Mouse (Mus musculus): ENCODE measurements at regions not wholly inside any gene's neighbourhood (a gene's known extent, or its start where the extent isn't known, plus 50 kb on each side); places are given as distances from the start of the nearest gene placed in this dataset.

DNA sequence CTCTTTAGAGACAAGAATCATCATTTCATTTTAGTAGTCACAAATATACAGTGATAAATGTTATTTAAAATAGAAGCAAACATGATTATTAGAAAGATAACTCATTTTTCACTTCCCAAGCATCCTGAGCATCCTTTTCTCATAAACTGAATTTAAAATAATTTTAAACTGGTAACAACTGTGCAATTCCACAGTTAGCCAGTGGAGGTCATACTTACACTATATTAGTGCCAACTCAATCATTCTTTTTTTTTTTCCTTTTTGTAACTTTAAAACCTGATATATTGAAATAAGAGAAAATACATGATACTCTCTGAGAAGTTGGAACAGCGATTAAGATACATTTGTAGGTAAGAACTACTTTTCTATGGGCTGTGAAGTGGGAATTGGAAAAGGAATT lies 113.2 kb upstream of the Gm17509 start:
- no peaks in the 10 kb centered on the region for H3K27me3 ChIP-seq (ENCODE audit: control insufficient read depth, insufficient read depth, insufficient read length)
- no peak overlapping the region for H3K4me3 ChIP-seq (ENCODE audit: insufficient read depth, poor library complexity, severe bottlenecking)
- TF ChIP-seq MYOD1 (IDR thresholded peaks at IDR 0.05; ENCODE audit: control insufficient read depth, insufficient read length, low read depth) (no peak), MAX (IDR thresholded peaks at IDR 0.05) (no peak), FOSL1 (IDR thresholded peaks at IDR 0.05; ENCODE audit: insufficient read depth, low read length, poor library complexity, severe bottlenecking) (no peak), CEBPB (IDR thresholded peaks at IDR 0.05; ENCODE audit: low read depth) (no peak), USF1 (IDR thresholded peaks at IDR 0.05; ENCODE audit: low read depth) (no peak), CTCF (IDR thresholded peaks at IDR 0.05; ENCODE audit: control insufficient read depth, insufficient read depth, insufficient read length) (no peak), MYOG (IDR thresholded peaks at IDR 0.05; ENCODE audit: control insufficient read depth, extremely low read depth, insufficient read length) (no peak)
- no peaks in the 10 kb centered on the region for H3K79me3 ChIP-seq (ENCODE audit: low read depth)
- H3K36me3 ChIP-seq (ENCODE audit: control insufficient read depth, insufficient read depth): no peaks in the 10 kb centered on the region
- no peak overlapping the region for H3ac ChIP-seq (ENCODE audit: control insufficient read depth, insufficient read length, low read depth)
- H3K79me2 ChIP-seq (ENCODE audit: control insufficient read depth, insufficient read depth): no peaks in the 10 kb centered on the region

- no peaks in the 10 kb centered on the region for H3K79me3 ChIP-seq (ENCODE audit: low read depth)
- no peaks in the 10 kb centered on the region for H3K36me3 ChIP-seq (ENCODE audit: control insufficient read depth, insufficient read depth)
- H3K79me2 ChIP-seq (ENCODE audit: control insufficient read depth, insufficient read depth): no peaks in the 10 kb centered on the region
- H3K4me3 ChIP-seq (ENCODE audit: insufficient read depth, poor library complexity, severe bottlenecking): no peak overlapping the region
- no peak for TF ChIP-seq MYOD1 (IDR thresholded peaks at IDR 0.05; ENCODE audit: control insufficient read depth, insufficient read length, low read depth)
- TF ChIP-seq CEBPB (IDR thresholded peaks at IDR 0.05; ENCODE audit: low read depth): no peak
- no peak for TF ChIP-seq MYOG (IDR thresholded peaks at IDR 0.05; ENCODE audit: control insufficient read depth, extremely low read depth, insufficient read length)
- TF ChIP-seq USF1 (IDR thresholded peaks at IDR 0.05; ENCODE audit: low read depth): no peak
- TF ChIP-seq CTCF (IDR thresholded peaks at IDR 0.05; ENCODE audit: control insufficient read depth, insufficient read depth, insufficient read length): no peak
- TF ChIP-seq FOSL1 (IDR thresholded peaks at IDR 0.05; ENCODE audit: insufficient read depth, low read length, poor library complexity, severe bottlenecking): no peak
- TF ChIP-seq MAX (IDR thresholded peaks at IDR 0.05): no peak
- H3ac ChIP-seq (ENCODE audit: control insufficient read depth, insufficient read length, low read depth): no peak overlapping the region
- H3K27me3 ChIP-seq (ENCODE audit: control insufficient read depth, insufficient read depth, insufficient read length): no peaks in the 10 kb centered on the region
Observed at GRCm38 (mm10) chr13:117334539-117334938, 113.7 kb upstream of the Gm17509 start.

DNA sequence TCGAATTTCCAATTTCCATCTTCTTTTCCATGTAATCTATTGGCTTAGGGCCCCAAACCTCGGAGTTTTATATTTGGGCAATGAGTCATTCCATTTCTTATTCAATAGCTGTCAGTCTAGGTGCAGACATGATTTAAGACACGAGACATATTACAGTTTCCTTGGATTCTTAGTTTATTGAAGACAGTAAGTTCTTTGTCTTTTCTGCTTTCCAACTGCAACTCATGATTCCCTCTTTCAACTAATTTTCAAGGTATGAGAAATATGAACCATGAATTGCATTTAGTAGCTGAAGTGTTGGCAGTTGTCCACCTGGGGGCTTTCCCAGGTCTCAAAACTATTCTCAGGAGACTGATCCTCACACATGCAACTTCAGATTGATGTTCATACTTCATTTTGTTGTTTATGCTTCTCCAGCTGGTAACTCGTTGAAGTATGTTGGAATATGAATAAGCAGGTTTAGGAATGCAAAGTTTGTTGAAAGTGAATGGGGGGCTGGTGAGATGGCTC lies 160.3 kb upstream of the Gm17509 start:
- TF ChIP-seq MYOD1 (IDR thresholded peaks at IDR 0.05; ENCODE audit: control insufficient read depth, insufficient read length, low read depth) (no peak), CEBPB (IDR thresholded peaks at IDR 0.05; ENCODE audit: low read depth) (no peak), USF1 (IDR thresholded peaks at IDR 0.05; ENCODE audit: low read depth) (no peak), MYOG (IDR thresholded peaks at IDR 0.05; ENCODE audit: control insufficient read depth, extremely low read depth, insufficient read length) (no peak), FOSL1 (IDR thresholded peaks at IDR 0.05; ENCODE audit: insufficient read depth, low read length, poor library complexity, severe bottlenecking) (no peak), MAX (IDR thresholded peaks at IDR 0.05) (no peak), CTCF (IDR thresholded peaks at IDR 0.05; ENCODE audit: control insufficient read depth, insufficient read depth, insufficient read length) (no peak)
- no peaks in the 10 kb centered on the region for H3K79me3 ChIP-seq (ENCODE audit: low read depth)

GRCm38 (mm10) chr13:117383480-117384137 lies 162.7 kb upstream of the Gm17509 start:
- Histone ChIP-seq H3K27me3 (ENCODE audit: control insufficient read depth, insufficient read depth, insufficient read length) (no peaks in the 10 kb centered on the region), H3K36me3 (ENCODE audit: control insufficient read depth, insufficient read depth) (no peaks in the 10 kb centered on the region), H3ac (ENCODE audit: control insufficient read depth, insufficient read length, low read depth) (no peak overlapping the region), H3K4me3 (ENCODE audit: insufficient read depth, poor library complexity, severe bottlenecking) (no peak overlapping the region), H3K79me3 (ENCODE audit: low read depth) (no peaks in the 10 kb centered on the region), H3K79me2 (ENCODE audit: control insufficient read depth, insufficient read depth) (no peaks in the 10 kb centered on the region)
- no peak for TF ChIP-seq CTCF (IDR thresholded peaks at IDR 0.05; ENCODE audit: control insufficient read depth, insufficient read depth, insufficient read length)
- TF ChIP-seq FOSL1 (IDR thresholded peaks at IDR 0.05; ENCODE audit: insufficient read depth, low read length, poor library complexity, severe bottlenecking): no peak
- no peak for TF ChIP-seq MYOG (IDR thresholded peaks at IDR 0.05; ENCODE audit: control insufficient read depth, extremely low read depth, insufficient read length)
- TF ChIP-seq USF1 (IDR thresholded peaks at IDR 0.05; ENCODE audit: low read depth): no peak
- TF ChIP-seq MAX (IDR thresholded peaks at IDR 0.05): no peak
- TF ChIP-seq CEBPB (IDR thresholded peaks at IDR 0.05; ENCODE audit: low read depth): no peak
- TF ChIP-seq MYOD1 (IDR thresholded peaks at IDR 0.05; ENCODE audit: control insufficient read depth, insufficient read length, low read depth): no peak

More for the DNA sequence above, 160.3 kb upstream of the Gm17509 start:
- Histone ChIP-seq H3ac (ENCODE audit: control insufficient read depth, insufficient read length, low read depth) (no peak overlapping the region), H3K27me3 (ENCODE audit: control insufficient read depth, insufficient read depth, insufficient read length) (no peaks in the 10 kb centered on the region), H3K36me3 (ENCODE audit: control insufficient read depth, insufficient read depth) (no peaks in the 10 kb centered on the region), H3K79me2 (ENCODE audit: control insufficient read depth, insufficient read depth) (no peaks in the 10 kb centered on the region), H3K4me3 (ENCODE audit: insufficient read depth, poor library complexity, severe bottlenecking) (no peak overlapping the region)

- H3K4me3 ChIP-seq (ENCODE audit: insufficient read depth, poor library complexity, severe bottlenecking): no peak overlapping the region
- no peaks in the 10 kb centered on the region for H3K36me3 ChIP-seq (ENCODE audit: control insufficient read depth, insufficient read depth)
- no peaks in the 10 kb centered on the region for H3K79me3 ChIP-seq (ENCODE audit: low read depth)
- H3K79me2 ChIP-seq (ENCODE audit: control insufficient read depth, insufficient read depth): no peaks in the 10 kb centered on the region
- H3ac ChIP-seq (ENCODE audit: control insufficient read depth, insufficient read length, low read depth): no peak overlapping the region
- TF ChIP-seq MYOD1 (IDR thresholded peaks at IDR 0.05; ENCODE audit: control insufficient read depth, insufficient read length, low read depth): no peak
- no peak for TF ChIP-seq CEBPB (IDR thresholded peaks at IDR 0.05; ENCODE audit: low read depth)
- no peak for TF ChIP-seq FOSL1 (IDR thresholded peaks at IDR 0.05; ENCODE audit: insufficient read depth, low read length, poor library complexity, severe bottlenecking)
- TF ChIP-seq MAX (IDR thresholded peaks at IDR 0.05): no peak
- TF ChIP-seq CTCF (IDR thresholded peaks at IDR 0.05; ENCODE audit: control insufficient read depth, insufficient read depth, insufficient read length): no peak
- no peak for TF ChIP-seq MYOG (IDR thresholded peaks at IDR 0.05; ENCODE audit: control insufficient read depth, extremely low read depth, insufficient read length)
- no peak for TF ChIP-seq USF1 (IDR thresholded peaks at IDR 0.05; ENCODE audit: low read depth)
- no peaks in the 10 kb centered on the region for H3K27me3 ChIP-seq (ENCODE audit: control insufficient read depth, insufficient read depth, insufficient read length)
Observed at GRCm38 (mm10) chr13:117390287-117390686, 169.4 kb upstream of the Gm17509 start.

All from C2C12 (cell line).